Mouse (Mus musculus): ENCODE measurements around the gene Ints7.

The Ints7 gene

GRCm38 (mm10) chr1:191638404-191638803 lies 63.0 kb downstream of the Ints7 start:
- no peak for DNase-seq

GRCm38 (mm10) chr1:191639200-191639807 lies 63.9 kb downstream of the Ints7 start:
- DNase-seq = peak; percentile 32

- DNase-seq = no peak
Observed at GRCm38 (mm10) chr1:191640146-191640545, 64.7 kb downstream of the Ints7 start.

- no peak for DNase-seq
Observed at GRCm38 (mm10) chr1:191640848-191641247, 65.4 kb downstream of the Ints7 start.

GRCm38 (mm10) chr1:191641438-191641837 lies 66.0 kb downstream of the Ints7 start:
- DNase-seq = no peak

GRCm38 (mm10) chr1:191642903-191643302 lies 67.5 kb downstream of the Ints7 start:
- no peak for DNase-seq

- DNase-seq = no peak
Observed at GRCm38 (mm10) chr1:191645921-191646320, 70.5 kb downstream of the Ints7 start.

- no peak for DNase-seq
Observed at GRCm38 (mm10) chr1:191647590-191647989, 72.2 kb downstream of the Ints7 start.

- no peak for DNase-seq
Observed at GRCm38 (mm10) chr1:191659441-191659840, 84.0 kb downstream of the Ints7 start.

GRCm38 (mm10) chr1:191661019-191661796 lies 85.8 kb downstream of the Ints7 start:
- no peak for DNase-seq

- peak; percentile 41 for DNase-seq
Observed at GRCm38 (mm10) chr1:191662178-191662898, 86.9 kb downstream of the Ints7 start.

GRCm38 (mm10) chr1:191662899-191663500 lies 87.6 kb downstream of the Ints7 start:
- no peak for DNase-seq

GRCm38 (mm10) chr1:191663603-191664002 lies 88.2 kb downstream of the Ints7 start:
- no peak for DNase-seq

- no peak for DNase-seq
Observed at GRCm38 (mm10) chr1:191666351-191666750, 90.9 kb downstream of the Ints7 start.

- DNase-seq = no peak
Observed at GRCm38 (mm10) chr1:191668030-191668429, 92.6 kb downstream of the Ints7 start.

Measured in right cerebral cortex, postnatal 25 days (tissue).